Mouse (Mus musculus): Measurements from ENCODE around the gene Pepd. TPM values are rescaled to one million over a fixed set of nuclear protein-coding genes. Genes with fewer than 3 reads are reported as not detected.
A peak's percentile ranks its signal among the peaks of the same experiment; 100 is the strongest.

The Pepd gene
- polyA plus RNA-seq, 1 experiment from 2014 or later, result 68.6 TPM

DNA sequence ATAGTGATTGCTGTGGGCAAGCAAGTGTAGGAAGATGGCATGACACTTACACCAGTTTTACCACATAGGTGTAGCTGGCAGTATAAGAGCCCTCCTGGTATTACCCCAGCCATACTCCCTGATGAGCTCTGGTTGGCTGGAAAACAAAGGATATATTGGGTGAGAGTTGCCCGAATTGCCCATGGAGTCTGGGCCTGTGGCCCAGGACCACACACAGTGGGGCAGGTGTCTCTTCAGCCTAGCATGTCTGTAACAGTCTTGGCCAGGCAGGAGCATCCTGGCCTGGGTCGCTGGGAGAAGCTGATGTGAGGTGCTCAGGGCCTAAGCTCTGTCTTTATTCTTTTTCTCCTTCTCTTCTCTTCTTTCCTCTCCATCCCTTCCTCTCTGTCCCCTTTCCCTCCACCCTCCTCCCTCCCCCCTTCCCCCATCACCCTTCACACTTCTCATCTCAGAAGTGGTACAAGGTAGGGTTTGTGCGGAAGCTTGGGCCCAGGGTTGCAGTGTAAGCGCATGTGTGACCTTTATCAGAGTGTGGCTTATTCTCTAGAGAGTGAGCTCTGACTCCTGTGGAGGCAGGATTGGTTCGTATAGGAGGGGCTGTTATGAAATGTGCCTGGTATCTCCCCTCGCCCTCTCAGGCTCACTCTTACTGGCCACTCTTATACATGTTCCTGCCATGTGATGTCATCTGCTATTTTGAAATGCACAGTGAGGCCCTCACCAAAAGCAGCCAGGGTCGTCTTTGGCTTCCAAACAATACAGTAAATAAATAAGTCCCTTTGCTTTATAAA, 83.9 kb downstream of the Pepd start:
- Histone ChIP-seq H3K4me2 (ENCODE audit: low read length) (no peak overlapping the region), H3K4me3 (ENCODE audit: low read depth, low read length) (no peak overlapping the region), H3K36me3 (ENCODE audit: control insufficient read depth, insufficient read depth, low read length) (no peaks in the 10 kb centered on the region), H3K27ac (ENCODE audit: low read length) (no peak overlapping the region), H3K27me3 (ENCODE audit: control insufficient read depth, insufficient read depth, low read depth, low read length) (no peaks in the 10 kb centered on the region), H3K9me3 (replicated peaks; ENCODE audit: control insufficient read depth, low read length, poor library complexity, severe bottlenecking) (no peaks in the 10 kb centered on the region), H3K4me1 (ENCODE audit: control insufficient read depth, insufficient read depth, low read length) (no peaks in the 10 kb centered on the region), H3K9ac (ENCODE audit: low read depth, low read length) (no peak overlapping the region)
- no peak for ATAC-seq
- WGBS, result 76% methylated on average over 7 of the region's 7 CpGs

DNA sequence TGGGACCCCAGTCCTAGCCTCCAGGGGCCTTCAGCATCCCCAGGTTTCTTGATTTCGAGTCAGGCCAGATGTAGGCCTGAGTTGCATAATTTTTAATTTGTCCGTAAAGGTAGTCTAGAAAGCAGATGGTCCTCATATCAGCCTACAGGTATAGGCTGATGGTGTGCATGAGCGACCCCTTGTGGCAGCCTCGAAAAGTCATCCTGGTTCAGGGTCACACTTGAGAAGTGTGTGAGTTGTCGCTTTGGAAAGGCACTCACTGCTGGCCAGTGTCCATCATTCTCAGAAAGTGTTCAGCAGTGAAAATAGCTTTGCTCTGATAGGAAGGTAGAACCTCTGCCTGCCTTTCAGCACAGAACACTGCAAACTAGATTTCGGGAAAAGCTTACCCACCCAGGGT, 88.7 kb downstream of the Pepd start:
- H3K4me1 ChIP-seq (ENCODE audit: control insufficient read depth, insufficient read depth, low read length), result peaks cover 4% of the 10 kb centered on the region; the same call in 1 of the 2 replicates
- no peak overlapping the region for H3K4me3 ChIP-seq (ENCODE audit: low read depth, low read length)
- 37% methylated on average over 6 of the region's 6 CpGs for WGBS
- no peak for ATAC-seq
- no peak overlapping the region for H3K9ac ChIP-seq (ENCODE audit: low read depth, low read length)
- no peaks in the 10 kb centered on the region for H3K9me3 ChIP-seq (replicated peaks; ENCODE audit: control insufficient read depth, low read length, poor library complexity, severe bottlenecking)
- no peaks in the 10 kb centered on the region for H3K36me3 ChIP-seq (ENCODE audit: control insufficient read depth, insufficient read depth, low read length)
- H3K27ac ChIP-seq (ENCODE audit: low read length), result no peak overlapping the region
- no peaks in the 10 kb centered on the region for H3K27me3 ChIP-seq (ENCODE audit: control insufficient read depth, insufficient read depth, low read depth, low read length)
- no peak overlapping the region for H3K4me2 ChIP-seq (ENCODE audit: low read length)

DNA sequence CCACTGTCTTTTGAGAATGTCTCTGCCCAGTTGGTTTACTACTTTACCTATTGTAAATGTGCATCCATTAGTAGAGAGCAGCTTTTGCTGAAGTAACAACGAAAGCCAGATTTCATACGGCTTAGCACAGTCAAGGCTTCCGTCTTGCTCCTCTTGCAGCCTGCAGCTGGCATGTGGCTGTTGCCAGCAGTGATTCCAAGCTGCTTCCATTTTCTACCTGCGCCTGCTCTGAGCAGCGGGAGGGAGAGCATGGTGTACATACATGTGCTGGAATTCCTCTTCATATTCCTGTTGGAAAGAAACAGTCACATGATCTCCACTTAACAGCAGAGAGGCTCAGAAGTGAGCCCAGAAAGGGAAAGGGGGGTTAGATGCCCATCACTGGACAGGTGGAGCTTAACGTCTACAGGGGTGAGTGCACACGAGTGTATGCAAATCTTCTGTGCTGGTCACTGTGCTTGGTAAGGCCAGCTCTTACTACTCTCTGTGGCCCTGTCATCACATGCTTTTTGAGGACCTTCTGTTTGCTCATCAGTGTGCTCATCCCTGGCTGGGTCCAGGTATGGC, 91.1 kb downstream of the Pepd start:
- Histone ChIP-seq H3K36me3 (ENCODE audit: control insufficient read depth, insufficient read depth, low read length) (no peaks in the 10 kb centered on the region), H3K9me3 (replicated peaks; ENCODE audit: control insufficient read depth, low read length, poor library complexity, severe bottlenecking) (no peaks in the 10 kb centered on the region), H3K4me2 (ENCODE audit: low read length) (no peak overlapping the region), H3K4me3 (ENCODE audit: low read depth, low read length) (no peak overlapping the region), H3K27ac (ENCODE audit: low read length) (no peak overlapping the region), H3K4me1 (ENCODE audit: control insufficient read depth, insufficient read depth, low read length) (peaks cover 4% of the 10 kb centered on the region; the same call in 1 of the 2 replicates), H3K9ac (ENCODE audit: low read depth, low read length) (no peak overlapping the region), H3K27me3 (ENCODE audit: control insufficient read depth, insufficient read depth, low read depth, low read length) (no peaks in the 10 kb centered on the region)
- 48% methylated on average over 7 of the region's 7 CpGs for WGBS
- peak; percentile 34; the same call in 1 of the 2 replicates for ATAC-seq

DNA sequence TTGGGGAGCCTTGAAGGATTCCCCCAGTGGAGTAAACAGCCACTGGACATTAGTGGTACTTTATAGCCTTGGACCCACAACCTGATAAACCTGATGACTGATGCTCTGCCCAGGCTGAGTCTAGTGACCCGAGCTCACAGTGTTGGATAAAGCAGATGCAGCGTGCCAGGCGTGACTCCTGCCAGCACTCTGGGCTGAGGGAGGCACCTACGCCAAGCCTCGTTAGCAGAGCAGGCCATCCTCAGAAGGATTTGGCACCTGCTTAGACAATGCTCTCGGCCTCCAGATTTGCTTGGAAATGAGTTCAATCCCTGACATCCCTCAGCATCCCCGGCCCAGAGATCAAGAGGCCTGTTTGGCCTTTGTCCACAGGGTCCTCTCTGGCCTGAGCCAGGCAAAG, 94.5 kb downstream of the Pepd start:
- H3K4me3 ChIP-seq (ENCODE audit: low read depth, low read length), result no peak overlapping the region
- no peaks in the 10 kb centered on the region for H3K36me3 ChIP-seq (ENCODE audit: control insufficient read depth, insufficient read depth, low read length)
- H3K4me1 ChIP-seq (ENCODE audit: control insufficient read depth, insufficient read depth, low read length), result peaks cover 4% of the 10 kb centered on the region; the same call in 1 of the 2 replicates
- H3K27me3 ChIP-seq (ENCODE audit: control insufficient read depth, insufficient read depth, low read depth, low read length), result no peaks in the 10 kb centered on the region
- no peak overlapping the region for H3K4me2 ChIP-seq (ENCODE audit: low read length)
- no peak overlapping the region for H3K9ac ChIP-seq (ENCODE audit: low read depth, low read length)
- no peak overlapping the region for H3K27ac ChIP-seq (ENCODE audit: low read length)
- H3K9me3 ChIP-seq (replicated peaks; ENCODE audit: control insufficient read depth, low read length, poor library complexity, severe bottlenecking), result no peaks in the 10 kb centered on the region
- 77% methylated on average over 7 of the region's 7 CpGs for WGBS
- ATAC-seq, result no peak

DNA sequence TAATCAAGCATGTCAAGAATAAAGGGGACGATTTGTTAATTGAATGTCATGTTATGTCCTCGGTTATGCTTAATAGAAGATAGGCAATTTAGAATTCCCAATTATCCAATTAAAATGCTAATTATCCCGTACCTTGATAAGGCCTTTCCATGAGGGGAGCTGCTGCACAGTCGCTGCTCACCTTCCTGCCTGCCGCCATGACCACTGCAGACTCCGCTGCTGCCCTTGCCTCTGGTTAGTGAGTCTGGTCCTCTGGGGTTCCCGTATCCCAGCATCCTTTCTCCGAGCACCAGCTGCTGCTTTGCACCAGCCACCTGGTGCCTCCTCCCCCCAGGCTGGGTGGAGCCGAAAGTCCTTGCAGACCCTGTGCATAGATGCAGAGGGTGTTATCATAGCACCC, 101.0 kb downstream of the Pepd start:
- Histone ChIP-seq H3K27ac (ENCODE audit: low read length) (no peak overlapping the region), H3K4me2 (ENCODE audit: low read length) (no peak overlapping the region), H3K9me3 (replicated peaks; ENCODE audit: control insufficient read depth, low read length, poor library complexity, severe bottlenecking) (no peaks in the 10 kb centered on the region), H3K27me3 (ENCODE audit: control insufficient read depth, insufficient read depth, low read depth, low read length) (no peaks in the 10 kb centered on the region), H3K4me1 (ENCODE audit: control insufficient read depth, insufficient read depth, low read length) (peaks cover 5% of the 10 kb centered on the region; the same call in 1 of the 2 replicates), H3K36me3 (ENCODE audit: control insufficient read depth, insufficient read depth, low read length) (no peaks in the 10 kb centered on the region), H3K9ac (ENCODE audit: low read depth, low read length) (no peak overlapping the region), H3K4me3 (ENCODE audit: low read depth, low read length) (no peak overlapping the region)
- ATAC-seq, result no peak
- WGBS, result 49% methylated on average over 9 of the region's 9 CpGs

DNA sequence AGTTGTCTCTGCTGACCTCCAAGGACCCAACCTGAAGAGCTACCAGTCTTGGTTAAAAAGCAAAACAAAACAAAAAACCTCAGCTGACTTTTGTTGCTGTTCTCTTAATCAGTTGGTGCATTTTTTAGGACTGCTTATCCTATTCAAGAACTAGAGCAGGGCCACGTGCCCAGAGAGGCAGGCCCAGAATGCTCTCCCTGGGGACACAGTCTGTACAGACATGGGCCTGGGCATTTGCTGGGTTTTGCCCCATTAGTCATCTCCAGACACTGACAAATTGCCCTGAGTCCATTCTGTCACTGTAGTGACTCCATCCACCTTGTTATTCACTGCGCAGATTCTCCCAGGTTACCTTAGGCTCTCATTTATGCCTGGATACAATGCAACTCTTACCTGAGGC, 103.1 kb downstream of the Pepd start:
- WGBS, result 78% methylated on average over 2 of the region's 2 CpGs
- H3K4me3 ChIP-seq (ENCODE audit: low read depth, low read length), result no peak overlapping the region
- no peaks in the 10 kb centered on the region for H3K27me3 ChIP-seq (ENCODE audit: control insufficient read depth, insufficient read depth, low read depth, low read length)
- no peak overlapping the region for H3K27ac ChIP-seq (ENCODE audit: low read length)
- no peaks in the 10 kb centered on the region for H3K36me3 ChIP-seq (ENCODE audit: control insufficient read depth, insufficient read depth, low read length)
- peaks cover 5% of the 10 kb centered on the region; the same call in 1 of the 2 replicates for H3K4me1 ChIP-seq (ENCODE audit: control insufficient read depth, insufficient read depth, low read length)
- no peaks in the 10 kb centered on the region for H3K9me3 ChIP-seq (replicated peaks; ENCODE audit: control insufficient read depth, low read length, poor library complexity, severe bottlenecking)
- H3K4me2 ChIP-seq (ENCODE audit: low read length), result no peak overlapping the region
- no peak overlapping the region for H3K9ac ChIP-seq (ENCODE audit: low read depth, low read length)
- no peak for ATAC-seq

DNA sequence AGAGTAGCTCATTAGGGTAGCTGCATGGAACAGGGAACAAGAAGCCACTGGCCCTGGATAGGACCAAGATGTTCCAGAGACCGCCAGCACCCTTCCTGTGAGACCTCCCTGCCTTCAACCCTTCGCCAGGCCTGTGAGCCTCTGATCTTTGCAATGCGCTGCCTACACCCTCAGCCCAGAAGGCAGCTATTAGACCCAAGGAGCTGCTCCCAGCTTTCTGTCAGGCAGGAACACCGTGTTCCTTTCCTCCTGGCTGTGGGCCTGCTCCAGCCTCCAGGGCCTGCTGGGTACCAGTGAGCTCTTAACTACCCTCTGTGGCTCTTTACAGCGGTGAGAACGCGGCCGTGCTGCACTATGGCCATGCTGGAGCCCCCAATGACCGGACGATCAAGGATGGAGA, 109.2 kb downstream of the Pepd start:
- ATAC-seq, result no peak
- no peaks in the 10 kb centered on the region for H3K27me3 ChIP-seq (ENCODE audit: control insufficient read depth, insufficient read depth, low read depth, low read length)
- H3K27ac ChIP-seq (ENCODE audit: low read length), result 0 out of 2 replicates have a peak overlapping the region, but pooled peaks have one; percentile 11
- H3K9me3 ChIP-seq (replicated peaks; ENCODE audit: control insufficient read depth, low read length, poor library complexity, severe bottlenecking), result no peaks in the 10 kb centered on the region
- H3K9ac ChIP-seq (ENCODE audit: low read depth, low read length), result no peak overlapping the region
- no peak overlapping the region for H3K4me3 ChIP-seq (ENCODE audit: low read depth, low read length)
- 81% methylated on average over 10 of the region's 10 CpGs for WGBS
- no peaks in the 10 kb centered on the region for H3K36me3 ChIP-seq (ENCODE audit: control insufficient read depth, insufficient read depth, low read length)
- H3K4me2 ChIP-seq (ENCODE audit: low read length), result no peak overlapping the region
- no peaks in the 10 kb centered on the region; the same call in 1 of the 2 replicates for H3K4me1 ChIP-seq (ENCODE audit: control insufficient read depth, insufficient read depth, low read length)

DNA sequence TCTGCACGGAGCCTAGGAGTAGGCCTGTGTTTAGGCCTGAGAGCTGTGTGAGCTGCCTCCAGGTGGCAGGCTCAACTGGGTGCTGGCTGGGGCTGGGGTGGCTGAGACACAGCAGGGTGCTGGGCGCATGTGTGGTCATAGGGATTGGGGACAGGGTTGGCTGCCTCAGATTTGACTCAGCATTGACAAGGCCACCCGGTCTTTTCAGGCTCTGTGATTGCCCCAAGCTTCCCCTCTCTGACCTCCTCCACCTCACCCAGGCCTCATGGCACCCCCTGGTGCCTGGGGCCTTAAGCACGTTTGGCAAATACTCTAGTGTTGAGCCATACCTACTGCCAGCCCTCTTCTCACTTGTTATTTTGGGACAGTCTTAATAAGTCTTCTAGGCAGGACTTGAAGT, 111.1 kb downstream of the Pepd start:
- WGBS, result 85% methylated on average over 4 of the region's 4 CpGs
- no peaks in the 10 kb centered on the region for H3K27me3 ChIP-seq (ENCODE audit: control insufficient read depth, insufficient read depth, low read depth, low read length)
- no peak overlapping the region for H3K4me2 ChIP-seq (ENCODE audit: low read length)
- no peak for ATAC-seq
- peaks cover 6% of the 10 kb centered on the region for H3K4me1 ChIP-seq (ENCODE audit: control insufficient read depth, insufficient read depth, low read length)
- no peak overlapping the region for H3K27ac ChIP-seq (ENCODE audit: low read length)
- H3K36me3 ChIP-seq (ENCODE audit: control insufficient read depth, insufficient read depth, low read length), result no peaks in the 10 kb centered on the region
- no peaks in the 10 kb centered on the region for H3K9me3 ChIP-seq (replicated peaks; ENCODE audit: control insufficient read depth, low read length, poor library complexity, severe bottlenecking)
- H3K9ac ChIP-seq (ENCODE audit: low read depth, low read length), result no peak overlapping the region
- H3K4me3 ChIP-seq (ENCODE audit: low read depth, low read length), result no peak overlapping the region

DNA sequence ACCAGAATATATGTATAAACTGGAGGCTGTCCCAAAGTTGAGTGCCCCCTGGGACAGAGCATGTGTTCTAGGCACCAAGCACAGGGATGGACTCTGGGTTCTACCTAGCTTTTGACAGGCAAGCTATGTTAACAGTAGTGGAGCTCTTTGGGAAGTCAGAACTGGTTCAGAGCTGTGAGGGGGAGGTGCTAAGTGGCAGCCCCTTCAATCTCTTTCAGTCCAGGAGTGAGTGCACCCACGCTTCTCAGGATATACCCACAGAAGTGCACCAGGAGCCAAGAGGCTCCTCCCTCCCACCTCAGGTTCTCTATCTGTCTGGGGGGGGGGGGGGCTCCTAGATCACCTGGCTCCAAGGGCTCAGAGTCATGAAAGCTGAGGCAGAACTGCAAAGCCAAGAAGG, 112.2 kb downstream of the Pepd start:
- Histone ChIP-seq H3K27me3 (ENCODE audit: control insufficient read depth, insufficient read depth, low read depth, low read length) (no peaks in the 10 kb centered on the region), H3K27ac (ENCODE audit: low read length) (no peak overlapping the region), H3K4me3 (ENCODE audit: low read depth, low read length) (no peak overlapping the region), H3K9ac (ENCODE audit: low read depth, low read length) (no peak overlapping the region), H3K36me3 (ENCODE audit: control insufficient read depth, insufficient read depth, low read length) (no peaks in the 10 kb centered on the region), H3K9me3 (replicated peaks; ENCODE audit: control insufficient read depth, low read length, poor library complexity, severe bottlenecking) (no peaks in the 10 kb centered on the region), H3K4me1 (ENCODE audit: control insufficient read depth, insufficient read depth, low read length) (peaks cover 6% of the 10 kb centered on the region), H3K4me2 (ENCODE audit: low read length) (no peak overlapping the region)
- WGBS, result 100% methylated on average over 1 of the region's 1 CpGs
- ATAC-seq, result no peak
